Mouse (Mus musculus) erythroblast, adult 5-6 weeks (primary cell): ENCODE data around the gene Msmo1. TPM values are rescaled to one million over a fixed set of nuclear protein-coding genes. Genes with fewer than 3 reads are reported as not detected.

ENCODE experiments used
- ATAC-seq: replicated peaks from 2 replicates; pipeline ENCODE4 v1.8.0; 2016; ENCODE audit warnings: moderate number of reproducible peaks, mild to moderate bottlenecking, moderate TSS enrichment, inconsistent platforms; ENCODE audit not compliant: poor library complexity, low FRiP score, severe bottlenecking
- total RNA-seq, 2 experiments: library from RNA; stranded (forward) in 1 of 2; stranded (reverse) in 1 of 2; fragments of 150-400 nt in 1 of 2; fragments of 200-764, 138-1000 nt in 1 of 2; gene quantifications; 2 replicates each; pipeline versions ENCODE4 v1.2.3 to v1.2.4; 2015 to 2017; ENCODE audit warnings: low replicate concordance in 2 of 2

The Msmo1 gene
- total RNA-seq, 2 experiments from 2014 or later = 15.8 to 18.7 TPM

DNA sequence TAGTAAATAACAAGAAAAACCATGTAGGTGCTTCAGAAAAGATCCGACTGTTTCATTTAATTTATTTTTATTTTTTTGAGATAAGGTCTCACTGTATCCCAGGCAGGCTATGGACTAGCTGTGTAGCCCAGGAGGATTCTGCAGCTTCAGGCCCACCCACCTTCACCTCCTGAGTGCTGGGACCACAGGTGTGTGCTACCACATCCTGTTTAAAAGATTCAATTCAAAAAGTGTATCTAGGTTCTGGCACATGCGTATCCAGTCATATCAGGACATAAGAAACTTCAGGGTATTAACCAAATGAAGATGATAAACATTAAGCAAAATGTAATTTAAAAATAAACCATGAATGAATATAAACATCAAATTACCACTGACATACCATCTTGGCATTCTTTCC, 10.4 kb downstream of the Msmo1 start:
- no peak for ATAC-seq

- ATAC-seq = no peak
Measured at GRCm38 (mm10) chr8:64717868-64718267, 15.7 kb downstream of the Msmo1 start.

DNA sequence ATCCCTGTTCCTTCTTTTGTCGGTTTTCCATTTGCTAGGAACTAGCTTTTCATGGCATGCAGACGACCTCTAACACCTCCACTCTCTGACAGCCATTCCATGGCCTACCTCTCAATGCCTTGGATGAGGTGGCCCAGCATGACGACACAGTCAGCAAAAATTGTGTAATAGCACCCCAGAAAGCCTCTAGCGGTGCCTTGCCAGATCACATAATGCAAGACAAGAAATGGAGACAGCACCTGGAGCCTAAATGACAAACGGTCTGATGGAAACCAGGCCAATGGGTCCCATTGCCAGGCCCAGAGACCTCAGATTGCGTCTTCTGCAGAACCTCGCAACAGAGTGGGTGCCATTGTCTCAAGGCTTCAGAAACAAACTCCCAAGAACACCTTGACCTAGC, 21.1 kb downstream of the Msmo1 start:
- no peak for ATAC-seq

- no peak for ATAC-seq
Measured at GRCm38 (mm10) chr8:64711544-64711943, 22.0 kb downstream of the Msmo1 start.

DNA sequence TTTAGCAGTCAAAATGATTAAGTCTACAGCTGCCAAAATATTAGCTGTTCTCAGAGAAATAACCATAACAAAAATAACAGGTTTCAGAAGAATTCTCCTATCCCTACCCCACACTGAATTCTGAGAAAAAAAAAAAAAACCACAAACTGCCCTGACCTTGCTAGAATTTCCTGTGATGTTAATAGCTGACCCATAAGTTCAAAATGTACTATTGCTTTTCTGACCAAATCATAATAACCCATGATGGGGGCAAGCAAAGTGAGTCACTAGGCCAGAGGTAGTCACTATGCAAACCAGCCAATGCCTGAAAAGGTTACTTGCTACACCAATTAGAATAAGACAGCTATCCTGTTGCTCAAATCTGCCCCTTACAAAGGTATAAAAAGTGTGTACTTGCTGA, 26.1 kb downstream of the Msmo1 start:
- no peak for ATAC-seq

DNA sequence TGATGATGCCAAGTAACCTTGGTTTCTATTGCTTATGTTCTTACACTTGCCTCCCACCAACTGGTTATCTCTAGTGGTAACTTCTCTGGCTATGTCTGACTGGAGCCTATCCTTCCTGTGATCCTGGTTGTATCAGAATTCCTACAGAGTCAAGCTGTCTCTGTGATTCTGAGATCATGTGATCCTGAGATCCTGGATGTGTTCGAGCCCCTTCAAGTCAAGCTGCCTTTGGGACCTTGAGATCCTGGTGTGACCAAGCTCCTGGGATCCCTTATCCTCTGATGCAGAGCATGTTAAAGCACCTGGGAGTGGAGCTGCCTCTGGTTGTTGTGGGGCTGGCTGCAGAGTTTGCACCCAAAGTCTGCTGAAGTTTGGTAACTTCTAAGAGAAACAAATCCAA, 30.4 kb downstream of the Msmo1 start:
- no peak for ATAC-seq

- ATAC-seq = no peak
Measured at GRCm38 (mm10) chr8:64692651-64693201, 40.9 kb downstream of the Msmo1 start, which contains the start of gene Cpe. TSS of gene Cpe (minus strand) at chr8:64693054.

DNA sequence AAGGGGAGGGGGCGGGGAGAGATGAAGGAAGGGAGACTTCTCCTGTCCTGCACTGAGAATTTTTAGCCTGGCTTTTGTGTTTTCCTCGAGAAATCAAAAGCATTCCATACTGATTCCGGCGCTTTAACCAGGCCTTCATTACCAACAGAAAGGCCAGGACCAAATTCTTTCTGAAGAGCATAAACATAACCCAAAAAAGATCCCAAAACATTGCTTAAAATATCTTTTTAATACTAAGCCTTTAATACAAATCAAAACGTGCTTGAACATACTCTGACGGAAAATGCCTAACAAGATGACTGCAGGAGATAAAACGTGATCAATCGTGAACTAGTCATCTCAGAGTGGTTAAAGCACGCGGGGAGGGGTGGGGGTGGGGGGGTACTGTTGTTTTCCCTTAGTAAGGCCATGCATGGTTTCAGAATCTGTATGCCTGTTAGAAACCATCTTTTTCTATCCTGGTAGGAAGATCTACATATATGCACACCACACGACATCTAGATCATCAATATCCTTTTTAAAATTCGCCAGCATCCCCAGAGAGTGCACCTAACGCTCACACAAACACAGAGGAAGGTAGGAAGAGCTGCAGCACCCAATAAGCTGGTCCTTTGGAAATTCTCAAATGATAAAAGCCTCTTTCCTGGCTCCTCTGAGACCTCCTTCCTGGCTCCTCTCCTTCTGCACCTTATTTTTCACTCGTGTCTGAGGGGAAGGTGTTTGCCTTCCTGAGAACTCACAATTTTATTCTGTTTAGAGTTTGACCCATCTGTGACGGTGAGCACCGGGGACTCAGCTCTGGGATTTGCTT, 41.8 kb downstream of the Msmo1 start:
- ATAC-seq = no peak

DNA sequence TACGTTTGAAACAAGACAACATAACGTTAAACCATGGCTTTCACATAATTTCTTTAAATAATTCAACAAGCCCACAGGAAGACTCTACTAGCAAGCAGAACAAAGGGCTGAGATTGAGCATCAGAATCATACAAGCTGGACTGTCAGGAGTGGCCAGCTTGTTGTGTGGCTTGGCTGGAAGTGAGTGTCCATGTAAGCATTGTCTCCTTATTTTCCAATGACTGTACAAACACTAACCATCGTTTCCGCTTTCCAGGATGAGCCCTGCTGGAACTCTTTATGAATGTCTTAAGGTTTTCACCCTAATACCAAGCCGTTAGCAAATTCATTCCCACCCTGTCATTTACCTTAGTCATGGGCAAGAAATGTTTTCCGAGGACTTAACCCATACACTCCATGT, 42.7 kb downstream of the Msmo1 start:
- no peak for ATAC-seq

GRCm38 (mm10) chr8:64690306-64690705, 43.3 kb downstream of the Msmo1 start:
- ATAC-seq = no peak

DNA sequence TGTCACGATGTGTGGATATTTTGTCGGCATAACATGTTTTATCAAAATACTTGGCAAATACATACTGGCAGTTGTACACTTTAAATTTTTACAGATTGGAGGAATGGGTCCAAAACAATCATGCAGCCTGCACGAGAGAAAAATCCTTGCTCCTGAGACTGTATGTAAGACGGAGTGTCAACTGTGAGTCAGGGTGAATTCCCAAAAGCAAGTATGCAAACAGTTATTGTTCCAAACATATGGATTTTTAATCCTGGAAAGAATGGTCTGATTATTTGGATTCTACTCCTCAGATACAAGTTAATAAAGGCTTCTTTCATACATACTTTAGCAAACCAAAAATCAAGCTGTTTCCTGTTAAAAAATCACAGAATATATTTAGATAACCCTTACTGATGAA, 44.9 kb downstream of the Msmo1 start:
- ATAC-seq = no peak

DNA sequence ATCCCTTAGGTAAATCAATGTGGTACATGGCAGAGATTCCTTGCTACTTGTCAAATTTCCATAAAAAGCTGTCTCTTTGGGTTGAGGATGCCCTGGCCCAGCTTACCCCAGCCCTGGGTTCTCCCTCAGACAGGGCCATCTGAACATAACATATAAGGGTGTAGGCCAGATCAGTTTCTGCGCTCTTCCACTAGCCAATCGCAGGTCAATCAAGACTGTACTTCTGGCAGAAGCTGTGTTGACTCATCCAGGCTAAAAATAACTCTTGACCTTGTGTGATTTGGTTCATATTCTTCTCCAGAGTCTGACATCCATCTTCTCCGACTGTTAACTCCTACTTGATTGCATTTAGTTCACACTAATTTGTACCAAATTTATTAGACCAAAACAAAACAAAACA, 45.4 kb downstream of the Msmo1 start:
- no peak for ATAC-seq

GRCm38 (mm10) chr8:64682501-64682900, 51.1 kb downstream of the Msmo1 start:
- ATAC-seq = no peak

DNA sequence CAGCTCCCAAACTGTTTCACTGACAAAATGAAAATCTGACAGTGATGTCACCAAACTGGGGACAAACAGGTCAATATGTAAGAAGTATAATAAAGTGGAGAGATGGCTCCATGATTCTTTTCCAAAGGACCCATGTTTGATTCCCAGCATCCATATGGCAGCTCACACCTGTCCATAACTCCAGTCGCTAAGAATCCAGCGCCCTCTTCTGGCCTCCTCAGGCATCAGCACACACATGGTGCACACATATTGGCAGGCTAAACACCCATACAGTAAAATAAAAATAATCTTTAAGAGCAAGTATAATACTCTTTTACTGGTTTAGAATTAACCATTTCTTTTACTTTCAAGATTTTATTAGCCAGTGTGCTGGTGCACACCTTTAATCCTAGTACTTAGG, 57.2 kb downstream of the Msmo1 start:
- ATAC-seq = no peak

DNA sequence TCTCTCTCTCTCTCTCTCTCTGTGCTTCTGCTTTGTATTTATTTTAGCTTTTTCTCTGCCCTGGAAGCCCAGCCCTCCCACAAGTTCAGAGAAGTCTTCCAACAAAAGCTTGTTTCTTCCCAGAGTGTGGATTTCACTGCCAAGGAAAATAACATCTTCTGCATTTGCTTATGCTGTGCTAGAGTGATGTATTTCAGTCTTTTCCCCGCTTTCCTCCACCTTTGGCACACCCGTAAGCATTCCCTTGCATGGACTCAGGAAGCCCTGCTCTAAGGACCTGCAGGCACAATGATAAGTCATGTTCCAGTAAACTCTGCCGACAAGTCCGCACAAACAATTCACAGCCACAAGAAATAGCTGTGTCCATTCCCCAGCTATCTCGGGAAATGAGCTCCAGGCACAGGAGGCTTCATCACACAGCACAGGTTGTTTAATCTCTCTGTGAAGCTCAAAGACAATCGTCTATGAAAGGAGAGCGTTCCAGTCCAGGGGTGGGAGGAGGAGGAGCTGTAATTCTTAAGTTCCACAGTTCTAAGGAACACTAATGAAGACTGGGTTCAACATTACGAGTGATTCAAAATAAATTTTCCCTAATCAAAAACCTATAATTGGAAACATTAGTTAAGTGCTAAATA, 58.5 kb downstream of the Msmo1 start:
- no peak for ATAC-seq

DNA sequence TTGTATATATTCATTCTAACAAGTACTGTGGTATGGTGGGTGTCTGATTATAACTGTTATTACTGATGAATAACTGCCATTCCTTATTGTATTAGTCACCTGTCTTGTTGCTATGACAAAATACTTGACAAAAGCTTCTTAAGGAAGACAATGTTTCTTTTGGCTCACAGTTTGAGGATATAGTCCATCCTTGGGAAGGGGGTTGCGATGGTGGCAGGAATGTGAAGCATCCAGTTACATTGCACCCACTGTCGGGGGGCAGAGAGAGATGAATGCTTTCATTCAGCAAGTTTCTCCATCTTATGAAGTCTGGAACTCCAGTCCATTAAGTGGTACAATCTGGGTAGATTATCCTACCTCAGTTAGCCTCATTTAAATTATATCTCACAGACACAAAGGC, 60.7 kb downstream of the Msmo1 start:
- ATAC-seq = no peak

DNA sequence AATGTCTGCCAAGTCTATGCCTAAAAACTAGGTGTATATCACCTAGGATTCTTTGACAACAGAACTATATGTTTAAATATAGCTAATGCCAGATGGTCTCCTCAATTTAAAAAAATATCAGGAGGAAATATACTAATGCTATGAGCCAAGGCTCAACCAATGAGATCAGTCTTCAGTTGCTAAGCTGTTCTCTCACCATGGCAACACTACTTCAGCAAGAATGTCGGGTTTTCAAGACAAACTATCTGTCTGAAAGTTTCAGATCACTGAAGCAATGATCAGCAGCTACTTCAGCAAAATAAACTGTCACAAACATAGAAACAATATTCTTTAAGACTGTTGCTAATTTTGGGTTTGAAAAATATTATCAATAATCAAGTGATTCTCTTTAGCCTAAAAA, 61.7 kb downstream of the Msmo1 start:
- ATAC-seq = no peak
